Mouse (Mus musculus): ENCODE measurements around the gene Sri. TPM values are rescaled to one million over a fixed set of nuclear protein-coding genes. Genes with fewer than 3 reads are reported as not detected.
"Not testable (repeated sequence)": the region's sequence is repeated elsewhere in the genome, so short reads cannot be mapped to it uniquely, and the experiment has no call there.

Gene Sri
- polyA plus RNA-seq (2015; fragmentation: Nextera tagmentation; extraction: Ambion mirVana) = 216 and 229 TPM in 2 replicates

DNA sequence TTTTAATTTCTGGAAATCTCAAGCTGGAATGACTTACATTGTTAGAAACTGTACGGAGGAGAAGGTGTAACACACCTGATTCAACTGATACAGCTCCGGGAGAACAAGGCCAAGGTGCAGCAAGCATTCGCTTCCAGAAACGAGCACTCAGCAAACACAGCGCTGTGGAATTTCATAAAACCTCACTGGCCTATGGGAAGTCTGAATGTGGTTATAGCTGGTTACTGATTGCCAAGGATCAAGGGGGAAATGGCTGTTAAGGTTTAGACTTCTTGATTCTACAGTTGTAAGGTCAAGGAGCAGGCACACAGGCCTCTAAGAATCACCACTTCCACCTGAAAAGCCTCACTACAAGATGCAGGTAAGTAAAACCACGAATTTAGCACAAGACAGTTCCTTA is at the start of gene Sri:
Gene Sri, plus strand, starts transcription at position 224 of the 400 bp plus-strand sequence.
- H3K9ac ChIP-seq = no peak within 1 kb of the TSS
- no peaks in the 10 kb centered on the region for H3K36me3 ChIP-seq
- no peak within 1 kb of the TSS for H3K4me3 ChIP-seq
- 74% methylated on average over 6 of the region's 6 CpGs for whole genome bisulfite sequencing
- no peaks in the 10 kb centered on the region for H3K27me3 ChIP-seq
- H3K4me2 ChIP-seq = no peak within 1 kb of the TSS
- no peaks in the 10 kb centered on the region for H3K4me1 ChIP-seq (replicated peaks)
- no peak within 1 kb of the TSS for H3K27ac ChIP-seq
- ATAC-seq (replicated peaks; ENCODE audit: insufficient number of reproducible peaks, insufficient read depth, low FRiP score, low read depth) = no peak
- H3K9me3 ChIP-seq (replicated peaks) = no peaks in the 10 kb centered on the region

- H3K9ac ChIP-seq = no peak overlapping the region
- no peaks in the 10 kb centered on the region for H3K36me3 ChIP-seq
- H3K9me3 ChIP-seq (replicated peaks) = no peaks in the 10 kb centered on the region
- no peak for ATAC-seq (replicated peaks; ENCODE audit: insufficient number of reproducible peaks, insufficient read depth, low FRiP score, low read depth)
- H3K27me3 ChIP-seq = no peaks in the 10 kb centered on the region
- no peak overlapping the region for H3K4me2 ChIP-seq
- H3K4me1 ChIP-seq (replicated peaks) = no peaks in the 10 kb centered on the region
- no peak overlapping the region for H3K4me3 ChIP-seq
- H3K27ac ChIP-seq = no peak overlapping the region
- 48% methylated on average over 8 of the region's 8 CpGs for WGBS
These were observed 49.4 kb upstream of the Sri start for GRCm38 (mm10) chr5:7996401-7997044.

- Histone ChIP-seq H3K4me1 (replicated peaks) (no peaks in the 10 kb centered on the region), H3K36me3 (no peaks in the 10 kb centered on the region), H3K4me3 (no peak overlapping the region), H3K9ac (no peak overlapping the region), H3K27ac (no peak overlapping the region), H3K4me2 (no peak overlapping the region), H3K27me3 (no peaks in the 10 kb centered on the region), H3K9me3 (replicated peaks) (no peaks in the 10 kb centered on the region)
- WGBS = 89% methylated on average over 2 of the region's 2 CpGs
- no peak for ATAC-seq (replicated peaks; ENCODE audit: insufficient number of reproducible peaks, insufficient read depth, low FRiP score, low read depth)
These were observed 48.8 kb upstream of the Sri start for GRCm38 (mm10) chr5:7997086-7997485.

GRCm38 (mm10) chr5:8000466-8000865 is 45.4 kb upstream of the Sri start:
- Histone ChIP-seq H3K27ac (no peak overlapping the region), H3K9ac (no peak overlapping the region), H3K36me3 (no peaks in the 10 kb centered on the region), H3K9me3 (replicated peaks) (no peaks in the 10 kb centered on the region), H3K27me3 (no peaks in the 10 kb centered on the region), H3K4me2 (no peak overlapping the region), H3K4me3 (no peak overlapping the region), H3K4me1 (replicated peaks) (no peaks in the 10 kb centered on the region)
- no peak for ATAC-seq (replicated peaks; ENCODE audit: insufficient number of reproducible peaks, insufficient read depth, low FRiP score, low read depth)
- WGBS = 71% methylated on average over 10 of the region's 10 CpGs

DNA sequence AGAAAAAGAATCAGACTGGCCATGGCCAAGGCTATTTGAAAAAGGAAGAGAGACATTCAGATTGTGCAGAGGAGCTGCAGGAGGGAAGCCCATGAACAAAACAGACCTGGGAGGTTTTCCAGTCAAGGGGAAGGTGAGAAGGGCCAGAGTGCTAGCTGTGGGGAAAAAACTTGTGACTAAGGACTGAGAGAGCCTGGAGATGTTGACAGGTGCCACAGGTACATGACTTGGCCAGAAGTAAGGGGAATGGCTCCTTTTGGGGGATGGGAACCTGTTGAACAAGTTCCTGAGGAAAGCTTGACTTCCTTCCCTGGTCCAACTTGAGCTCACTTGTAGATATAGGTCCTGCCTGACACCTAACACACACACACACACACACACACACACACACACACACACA is 43.1 kb upstream of the Sri start:
- Histone ChIP-seq H3K9ac (no peak overlapping the region), H3K4me2 (no peak overlapping the region)
- ATAC-seq (replicated peaks; ENCODE audit: insufficient number of reproducible peaks, insufficient read depth, low FRiP score, low read depth) = no peak

DNA sequence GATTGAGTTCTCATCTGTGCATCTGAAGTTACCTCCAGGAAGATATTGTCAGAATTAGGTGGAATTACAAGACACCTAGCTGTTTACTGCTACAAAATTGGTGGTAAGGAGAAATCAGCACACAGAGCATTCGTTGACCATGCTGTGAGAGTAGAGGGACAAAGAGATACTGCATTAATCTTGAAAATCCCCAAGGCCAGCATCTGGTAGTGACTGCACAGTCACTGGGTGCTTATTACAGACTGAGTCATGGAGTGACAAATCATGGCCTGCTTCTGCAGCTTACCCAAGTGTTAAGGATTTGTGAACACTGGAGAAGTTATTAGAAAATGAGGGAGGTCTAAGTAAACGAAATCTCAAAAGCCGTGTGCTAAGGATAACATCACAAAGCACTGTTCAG is 32.6 kb upstream of the Sri start:
- Histone ChIP-seq H3K36me3 (no peaks in the 10 kb centered on the region), H3K4me1 (replicated peaks) (no peaks in the 10 kb centered on the region), H3K4me2 (no peak overlapping the region), H3K9ac (no peak overlapping the region), H3K27ac (no peak overlapping the region), H3K27me3 (no peaks in the 10 kb centered on the region), H3K4me3 (no peak overlapping the region), H3K9me3 (replicated peaks) (no peaks in the 10 kb centered on the region)
- ATAC-seq (replicated peaks; ENCODE audit: insufficient number of reproducible peaks, insufficient read depth, low FRiP score, low read depth) = no peak
- WGBS = 66% methylated on average over 3 of the region's 3 CpGs

More for the DNA sequence above, 43.1 kb upstream of the Sri start:
- Histone ChIP-seq H3K36me3 (no peaks in the 10 kb centered on the region), H3K27me3 (no peaks in the 10 kb centered on the region), H3K27ac (no peak overlapping the region), H3K4me1 (replicated peaks) (no peaks in the 10 kb centered on the region), H3K4me3 (no peak overlapping the region), H3K9me3 (replicated peaks) (no peaks in the 10 kb centered on the region)

DNA sequence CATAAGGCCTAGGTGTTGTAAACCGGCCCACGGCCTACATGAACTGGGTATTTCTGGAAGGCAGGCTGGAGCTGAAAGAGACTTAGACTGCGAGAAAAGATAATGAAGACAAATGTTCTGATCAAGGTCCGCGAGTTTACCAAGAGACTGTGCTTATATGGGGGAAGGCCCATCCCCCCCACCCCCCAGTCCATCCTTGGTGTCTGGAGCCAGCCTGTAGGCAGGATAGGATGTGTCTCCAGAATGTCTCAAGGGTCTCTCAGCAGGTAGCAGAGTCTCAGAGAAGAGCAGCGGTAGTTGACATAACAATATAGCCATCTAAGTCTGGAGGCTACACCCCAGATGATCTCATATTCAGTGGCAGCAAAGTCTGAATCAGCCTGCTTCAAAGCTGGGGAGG is 11.3 kb upstream of the Sri start:
- ATAC-seq (replicated peaks; ENCODE audit: insufficient number of reproducible peaks, insufficient read depth, low FRiP score, low read depth); H3K9ac ChIP-seq; H3K27me3 ChIP-seq; H3K4me3 ChIP-seq; H3K27ac ChIP-seq; H3K4me1 ChIP-seq (replicated peaks); H3K4me2 ChIP-seq; H3K36me3 ChIP-seq; H3K9me3 ChIP-seq (replicated peaks): not testable (repeated sequence)
- 86% methylated on average over 6 of the region's 6 CpGs for WGBS

DNA sequence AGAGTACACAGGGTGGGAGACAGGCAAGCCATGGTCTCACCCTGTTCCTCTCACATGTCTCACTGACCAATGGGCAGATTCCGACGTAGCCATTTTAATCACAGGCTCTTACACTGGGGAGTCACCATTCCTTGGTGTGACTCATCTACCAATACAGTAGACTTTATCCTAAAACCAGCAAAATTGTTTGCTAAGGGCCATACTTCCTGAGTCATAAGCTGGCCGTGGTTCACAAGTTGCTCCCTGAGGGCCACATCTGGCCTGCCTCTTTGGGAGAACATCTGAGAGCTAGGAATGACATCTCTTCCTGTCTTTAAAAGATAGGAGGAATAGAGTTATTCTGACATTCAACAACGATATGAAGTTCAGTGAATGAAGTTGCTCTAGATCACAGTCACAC is 7.9 kb downstream of the Sri start:
- peaks cover 7% of the 10 kb centered on the region for H3K36me3 ChIP-seq
- H3K27me3 ChIP-seq = no peaks in the 10 kb centered on the region
- ATAC-seq (replicated peaks; ENCODE audit: insufficient number of reproducible peaks, insufficient read depth, low FRiP score, low read depth) = no peak
- H3K27ac ChIP-seq = no peak overlapping the region
- H3K9me3 ChIP-seq (replicated peaks) = no peaks in the 10 kb centered on the region
- WGBS = 63% methylated on average over 4 of the region's 4 CpGs
- no peak overlapping the region for H3K4me3 ChIP-seq
- no peak overlapping the region for H3K9ac ChIP-seq
- H3K4me1 ChIP-seq (replicated peaks) = peaks cover 24% of the 10 kb centered on the region
- H3K4me2 ChIP-seq = no peak overlapping the region

GRCm38 (mm10) chr5:8055721-8056129 is 9.8 kb downstream of the Sri start:
- ATAC-seq (replicated peaks; ENCODE audit: insufficient number of reproducible peaks, insufficient read depth, low FRiP score, low read depth) = no peak

GRCm38 (mm10) chr5:8056141-8057017 is 10.5 kb downstream of the Sri start:
- Histone ChIP-seq H3K36me3 (peaks cover 27% of the 10 kb centered on the region), H3K9ac (peak overlapping the region; percentile 88), H3K4me2 (peak overlapping the region; percentile 69), H3K27ac (peak overlapping the region; percentile 94), H3K9me3 (replicated peaks) (no peaks in the 10 kb centered on the region), H3K27me3 (no peaks in the 10 kb centered on the region), H3K4me1 (replicated peaks) (peaks cover 24% of the 10 kb centered on the region), H3K4me3 (peak overlapping the region; percentile 90)
- under 1% methylated on average over 58 of the region's 60 CpGs for WGBS
- ATAC-seq (replicated peaks; ENCODE audit: insufficient number of reproducible peaks, insufficient read depth, low FRiP score, low read depth) = peak; percentile 95

More at GRCm38 (mm10) chr5:8055721-8056129, 9.8 kb downstream of the Sri start:
- 33% methylated on average over 8 of the region's 8 CpGs for WGBS
- no peaks in the 10 kb centered on the region for H3K27me3 ChIP-seq
- peaks cover 21% of the 10 kb centered on the region for H3K36me3 ChIP-seq
- peak overlapping the region; percentile 94 for H3K27ac ChIP-seq
- no peaks in the 10 kb centered on the region for H3K9me3 ChIP-seq (replicated peaks)
- H3K4me2 ChIP-seq = peak overlapping the region; percentile 69
- peaks cover 24% of the 10 kb centered on the region for H3K4me1 ChIP-seq (replicated peaks)
- peak overlapping the region; percentile 88 for H3K9ac ChIP-seq
- peak overlapping the region; percentile 90 for H3K4me3 ChIP-seq

GRCm38 (mm10) chr5:8057018-8057323 is 11.1 kb downstream of the Sri start:
- Histone ChIP-seq H3K4me1 (replicated peaks) (peaks cover 24% of the 10 kb centered on the region), H3K4me2 (peak overlapping the region; percentile 69), H3K9me3 (replicated peaks) (no peaks in the 10 kb centered on the region), H3K36me3 (peaks cover 33% of the 10 kb centered on the region), H3K27ac (peak overlapping the region; percentile 94), H3K9ac (peak overlapping the region; percentile 88), H3K4me3 (peak overlapping the region; percentile 90), H3K27me3 (no peaks in the 10 kb centered on the region)
- ATAC-seq (replicated peaks; ENCODE audit: insufficient number of reproducible peaks, insufficient read depth, low FRiP score, low read depth) = no peak
- 43% methylated on average over 5 of the region's 5 CpGs for WGBS

- Histone ChIP-seq H3K4me1 (replicated peaks) (peaks cover 20% of the 10 kb centered on the region), H3K4me2 (peak overlapping the region; percentile 69), H3K27me3 (no peaks in the 10 kb centered on the region), H3K36me3 (peaks cover 40% of the 10 kb centered on the region), H3K27ac (no peak overlapping the region), H3K9me3 (replicated peaks) (no peaks in the 10 kb centered on the region), H3K4me3 (no peak overlapping the region), H3K9ac (no peak overlapping the region)
- ATAC-seq (replicated peaks; ENCODE audit: insufficient number of reproducible peaks, insufficient read depth, low FRiP score, low read depth) = no peak
- 71% methylated on average over 7 of the region's 7 CpGs for WGBS
These were observed 12.2 kb downstream of the Sri start for GRCm38 (mm10) chr5:8058056-8058455.
